Mouse (Mus musculus): ENCODE results near the gene Tspan8. TPM values are rescaled to one million over a fixed set of nuclear protein-coding genes. Genes with fewer than 3 reads are reported as not detected.

The Tspan8 gene
- polyA plus RNA-seq (2015; fragmentation: Nextera tagmentation; extraction: Ambion mirVana): 2.8 and 4.1 TPM in 2 replicates

DNA sequence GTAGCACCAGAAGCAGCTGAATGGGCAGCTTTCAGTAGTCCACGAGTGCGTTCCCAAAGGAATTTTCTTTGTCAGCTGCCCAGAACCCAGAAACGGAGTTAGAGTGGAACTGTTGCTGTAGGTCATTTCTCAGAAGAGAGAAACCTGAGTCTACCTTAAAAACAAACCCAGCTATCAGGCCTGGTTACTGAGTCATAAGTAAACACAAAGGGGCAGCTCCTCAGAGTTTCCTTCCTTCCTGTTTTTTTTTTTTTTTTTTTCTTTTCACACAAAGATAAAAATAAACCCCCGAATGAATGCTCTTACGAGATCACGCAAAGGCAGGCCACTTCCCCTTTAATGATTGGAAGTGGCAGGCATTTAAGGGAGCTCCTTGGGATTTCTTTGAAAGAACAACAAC lies at the start of gene Tspan8:
Gene Tspan8, plus strand, starts transcription at position 322 of the 400 bp plus-strand sequence.

Other genes with a start within 250 kb of the Tspan8 start
- gene A930009A15Rik, start 246.8 kb upstream of the Tspan8 start, polyA plus RNA-seq (2015; fragmentation: Nextera tagmentation; extraction: Ambion mirVana): not detected in 2 replicates
- 0.45 and 2.3 TPM in 2 replicates for gene Lgr5, start 229.1 kb upstream of the Tspan8 start, polyA plus RNA-seq (2015; fragmentation: Nextera tagmentation; extraction: Ambion mirVana)
- gene Ptprr, start 201.4 kb downstream of the Tspan8 start, polyA plus RNA-seq (2015; fragmentation: Nextera tagmentation; extraction: Ambion mirVana): 0.26 and 0.40 TPM in 2 replicates

All from skeletal muscle tissue, postnatal 0 days (tissue).